Mouse (Mus musculus) bone marrow macrophage, adult 2 months (primary cell): ENCODE measurements around the gene Il6ra.

Source experiments
- CTCF ChIP-seq: IDR thresholded peaks from 2 replicates; pipeline ENCODE4 v1.5.1; 2012; ENCODE audit warnings: low read depth, mild to moderate bottlenecking, low read length, moderate library complexity
- POLR2A ChIP-seq: IDR thresholded peaks from 2 replicates; pipeline ENCODE4 v1.6.1; 2012; ENCODE audit warnings: mild to moderate bottlenecking, low read depth, low read length, borderline replicate concordance

DNA sequence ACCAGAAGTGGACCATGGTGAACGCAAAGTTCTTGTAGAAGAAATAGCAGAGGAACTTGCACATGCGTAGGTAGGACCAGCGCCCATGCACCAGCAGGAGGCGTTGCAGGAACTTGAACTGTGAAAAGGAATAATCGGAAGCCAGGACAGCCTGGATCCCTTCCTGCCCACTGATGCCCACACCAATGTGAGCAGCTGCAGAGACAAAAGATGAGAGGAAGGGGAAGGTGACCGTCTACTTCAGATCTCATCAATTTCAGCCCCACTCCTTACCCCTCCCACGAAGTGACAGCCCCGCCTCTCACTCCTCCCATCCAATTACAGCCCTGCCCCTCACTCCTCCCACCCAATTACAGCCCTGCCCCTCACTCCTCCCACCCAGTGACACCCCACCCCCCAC, 32.0 kb upstream of the Il6ra start:
- TF ChIP-seq CTCF (no peak), POLR2A (no peak)
